Mouse (Mus musculus) heart, embryonic 11.5 days (tissue): ENCODE results near the gene Irs2. TPM values are rescaled to one million over a fixed set of nuclear protein-coding genes. Genes with fewer than 3 reads are reported as not detected.

Experiments used
- ATAC-seq: fragments of 200-750 bp; cut with Nextera tagmentation; replicated peaks from 2 replicates; pipeline ENCODE4 v1.8.0; 2017; ENCODE audit warnings: moderate library complexity; ENCODE audit not compliant: insufficient number of reproducible peaks, low FRiP score, low TSS enrichment
- H3K27ac ChIP-seq: fragments of 300-500 bp; sonication (generic); 2 replicates; pipeline ENCODE4 v1.5.1; 2014; ENCODE audit warnings: mild to moderate bottlenecking, low read depth, low read length
- H3K27me3 ChIP-seq: fragments of 300-500 bp; sonication (generic); 2 replicates; pipeline ENCODE4 v1.6.1; 2014; ENCODE audit warnings: mild to moderate bottlenecking, low read length, mixed read lengths; ENCODE audit not compliant: control insufficient read depth, insufficient read depth
- H3K36me3 ChIP-seq: fragments of 300-500 bp; sonication (generic); 2 replicates; pipeline ENCODE4 v1.6.1; 2014; ENCODE audit warnings: mild to moderate bottlenecking, low read length, moderate library complexity, mixed read lengths; ENCODE audit not compliant: control insufficient read depth, insufficient read depth
- H3K4me1 ChIP-seq: fragments of 300-500 bp; sonication (generic); 2 replicates; pipeline ENCODE4 v1.6.1; 2014; ENCODE audit warnings: low read length; ENCODE audit not compliant: control insufficient read depth, insufficient read depth
- H3K4me2 ChIP-seq: fragments of 300-500 bp; sonication (generic); 2 replicates; pipeline ENCODE4 v1.6.1; 2014; ENCODE audit warnings: mild to moderate bottlenecking, moderate library complexity
- H3K4me3 ChIP-seq: fragments of 300-500 bp; sonication (generic); 2 replicates; pipeline ENCODE4 v1.5.1; 2014; ENCODE audit warnings: low read depth, low read length
- H3K9ac ChIP-seq: fragments of 300-500 bp; sonication (generic); 2 replicates; pipeline ENCODE4 v1.6.1; 2014; ENCODE audit warnings: mild to moderate bottlenecking, low read depth, low read length, moderate library complexity
- H3K9me3 ChIP-seq: fragments of 300-500 bp; sonication (generic); replicated peaks from 2 replicates; pipeline ENCODE4 v1.6.1; 2016; ENCODE audit warnings: low read length; ENCODE audit not compliant: control insufficient read depth
- WGBS: fragments of 180-500 bp; shearing (Covaris S2); extraction: QIAGEN DNeasy Blood & Tissue Kit; methylation state at CpG from one replicate; pipeline ENCODE4 v1.1.7; 2014; ENCODE audit not compliant: insufficient replicate concordance; 5-methylcytosine and 5-hydroxymethylcytosine counted together
- polyA plus RNA-seq: library from polyadenylated mRNA; unstranded; fragments of >200 nt; fragmentation: Nextera tagmentation; extraction: Ambion mirVana; gene quantifications from 2 replicates; pipeline ENCODE4 v1.2.1, GENCODE M21; 2014

The Irs2 gene
- polyA plus RNA-seq, 1 experiment from 2014 or later = 5.0 TPM

- ATAC-seq = no peak
- H3K27me3 ChIP-seq = no peaks in the 10 kb centered on the region
- 84% methylated on average over 3 of the region's 3 CpGs for WGBS
- peaks cover 6% of the 10 kb centered on the region; the same call in 1 of the 2 replicates for H3K4me1 ChIP-seq
- H3K4me3 ChIP-seq = no peak overlapping the region
- H3K9me3 ChIP-seq = no peaks in the 10 kb centered on the region
- H3K36me3 ChIP-seq = no peaks in the 10 kb centered on the region
- no peak overlapping the region for H3K27ac ChIP-seq
- H3K4me2 ChIP-seq = no peak overlapping the region
- H3K9ac ChIP-seq = no peak overlapping the region
These were observed 7.4 kb upstream of the Irs2 start for GRCm38 (mm10) chr8:11015622-11016021.

- no peak for ATAC-seq
- no peak overlapping the region; the same call in 1 of the 2 replicates for H3K27ac ChIP-seq
- peaks cover 10% of the 10 kb centered on the region; the same call in 1 of the 2 replicates for H3K4me1 ChIP-seq
- H3K9ac ChIP-seq = peak overlapping the region; percentile 23; the same call in 1 of the 2 replicates
- H3K27me3 ChIP-seq = no peaks in the 10 kb centered on the region
- H3K9me3 ChIP-seq = no peaks in the 10 kb centered on the region
- 3% methylated on average over 6 of the region's 6 CpGs for WGBS
- H3K36me3 ChIP-seq = no peaks in the 10 kb centered on the region
- peak overlapping the region; percentile 21; the same call in 1 of the 2 replicates for H3K4me2 ChIP-seq
- no peak overlapping the region for H3K4me3 ChIP-seq
These were observed 5.0 kb upstream of the Irs2 start for GRCm38 (mm10) chr8:11013258-11013657.

GRCm38 (mm10) chr8:11011787-11012485, 3.7 kb upstream of the Irs2 start:
- ATAC-seq = no peak
- H3K27ac ChIP-seq = no peak overlapping the region; the same call in 1 of the 2 replicates
- no peaks in the 10 kb centered on the region for H3K36me3 ChIP-seq
- no peak overlapping the region for H3K4me3 ChIP-seq
- 63% methylated on average over 3 of the region's 3 CpGs for WGBS
- no peak overlapping the region for H3K4me2 ChIP-seq
- H3K9ac ChIP-seq = no peak overlapping the region
- no peaks in the 10 kb centered on the region for H3K9me3 ChIP-seq
- peaks cover 10% of the 10 kb centered on the region; the same call in 1 of the 2 replicates for H3K4me1 ChIP-seq
- H3K27me3 ChIP-seq = no peaks in the 10 kb centered on the region

GRCm38 (mm10) chr8:11010913-11011605, 2.8 kb upstream of the Irs2 start:
- Histone ChIP-seq H3K4me3 (no peak overlapping the region), H3K9me3 (no peaks in the 10 kb centered on the region), H3K4me2 (peak overlapping the region; percentile 42), H3K27me3 (no peaks in the 10 kb centered on the region), H3K4me1 (peaks cover 19% of the 10 kb centered on the region), H3K36me3 (no peaks in the 10 kb centered on the region), H3K9ac (peak overlapping the region; percentile 40), H3K27ac (peak overlapping the region; percentile 87)
- ATAC-seq = no peak
- WGBS = 8% methylated on average over 11 of the region's 11 CpGs

GRCm38 (mm10) chr8:11010398-11010797, 2.1 kb upstream of the Irs2 start:
- no peaks in the 10 kb centered on the region for H3K9me3 ChIP-seq
- H3K27me3 ChIP-seq = no peaks in the 10 kb centered on the region
- peak overlapping the region; percentile 97 for H3K27ac ChIP-seq
- no peaks in the 10 kb centered on the region for H3K36me3 ChIP-seq
- WGBS = 52% methylated on average over 11 of the region's 11 CpGs
- no peak for ATAC-seq
- H3K4me2 ChIP-seq = peak overlapping the region; percentile 97
- peaks cover 24% of the 10 kb centered on the region for H3K4me1 ChIP-seq
- no peak overlapping the region for H3K9ac ChIP-seq
- no peak overlapping the region; the same call in 1 of the 2 replicates for H3K4me3 ChIP-seq

GRCm38 (mm10) chr8:11009431-11010071, 1.3 kb upstream of the Irs2 start:
- under 1% methylated on average over 60 of the region's 62 CpGs for WGBS
- peak overlapping the region; percentile 89 for H3K9ac ChIP-seq
- peak overlapping the region; percentile 88 for H3K4me3 ChIP-seq
- H3K27me3 ChIP-seq = no peaks in the 10 kb centered on the region
- peaks cover 33% of the 10 kb centered on the region for H3K4me1 ChIP-seq
- peak; percentile 32 for ATAC-seq
- no peaks in the 10 kb centered on the region for H3K9me3 ChIP-seq
- peak overlapping the region; percentile 97 for H3K27ac ChIP-seq
- no peaks in the 10 kb centered on the region for H3K36me3 ChIP-seq
- H3K4me2 ChIP-seq = peak overlapping the region; percentile 97

GRCm38 (mm10) chr8:11008842-11009420, 673 bp upstream of the Irs2 start:
- H3K9me3 ChIP-seq = no peaks in the 10 kb centered on the region
- H3K4me3 ChIP-seq = peak overlapping the region; percentile 88
- H3K27me3 ChIP-seq = no peaks in the 10 kb centered on the region
- H3K4me1 ChIP-seq = peaks cover 39% of the 10 kb centered on the region
- H3K4me2 ChIP-seq = peak overlapping the region; percentile 97
- peak overlapping the region; percentile 90 for H3K9ac ChIP-seq
- under 1% methylated on average over 59 of the region's 73 CpGs for WGBS
- no peaks in the 10 kb centered on the region for H3K36me3 ChIP-seq
- H3K27ac ChIP-seq = peak overlapping the region; percentile 97
- peak; percentile 88 for ATAC-seq
